Mouse (Mus musculus): Measurements from ENCODE around the gene Cyp2d22.

GRCm38 (mm10) chr15:82361459-82362018, 18.5 kb downstream of the Cyp2d22 start:
- TF ChIP-seq POLR2A (IDR thresholded peaks at IDR 0.05; ENCODE audit: borderline replicate concordance, low read depth, low read length) (no peak), CTCF (IDR thresholded peaks at IDR 0.05; ENCODE audit: low read depth, low read length) (no peak)
